Mouse (Mus musculus) CH12F3 (cell line): ENCODE results near the gene Inpp5a.
"Not testable (repeated sequence)": the region's sequence is repeated elsewhere in the genome, so short reads cannot be mapped to it uniquely, and the experiment has no call there.

ENCODE experiments used
- in situ Hi-C: fragments of 300-500 bp; cut with MboI; formaldehyde crosslinking; loops from 2 replicates; pipeline ENCODE4 v1.14.3; 2020; ENCODE audit warnings: low sequenced_read_pairs

Inpp5a gene

GRCm38 (mm10) chr7:139399572-139399971, 10.7 kb downstream of the Inpp5a start:
- in situ Hi-C loops, result no loop called here

- in situ Hi-C loops, result no loop called here
These were observed 11.2 kb downstream of the Inpp5a start for GRCm38 (mm10) chr7:139399977-139400685.

GRCm38 (mm10) chr7:139400926-139401325, 12.0 kb downstream of the Inpp5a start:
- in situ Hi-C loops, result no loop called here

- in situ Hi-C loops, result no loop called here
These were observed 12.9 kb downstream of the Inpp5a start for GRCm38 (mm10) chr7:139401791-139402190.

- in situ Hi-C loops, result no loop called here
These were observed 13.8 kb downstream of the Inpp5a start for GRCm38 (mm10) chr7:139402721-139403120.

GRCm38 (mm10) chr7:139406581-139406980, 17.7 kb downstream of the Inpp5a start:
- in situ Hi-C loops, result no loop called here

- in situ Hi-C loops, result no loop called here
These were observed 19.1 kb downstream of the Inpp5a start for GRCm38 (mm10) chr7:139407966-139408365.

- in situ Hi-C loops, result no loop called here
These were observed 21.0 kb downstream of the Inpp5a start for GRCm38 (mm10) chr7:139409903-139410302.

GRCm38 (mm10) chr7:139412223-139412950, 23.5 kb downstream of the Inpp5a start:
- in situ Hi-C loops, result no loop called here

GRCm38 (mm10) chr7:139413400-139413799, 24.5 kb downstream of the Inpp5a start:
- in situ Hi-C loops, result no loop called here

GRCm38 (mm10) chr7:139415616-139416225, 26.8 kb downstream of the Inpp5a start:
- in situ Hi-C loops, result no loop called here

GRCm38 (mm10) chr7:139418371-139418770, 29.5 kb downstream of the Inpp5a start:
- in situ Hi-C loops, result no loop called here

GRCm38 (mm10) chr7:139422827-139423226, 33.9 kb downstream of the Inpp5a start:
- in situ Hi-C loops, result no loop called here

GRCm38 (mm10) chr7:139434095-139434830, 45.4 kb downstream of the Inpp5a start:
- in situ Hi-C loops, result no loop called here

- in situ Hi-C loops, result not testable (repeated sequence)
These were observed 46.0 kb downstream of the Inpp5a start for GRCm38 (mm10) chr7:139434931-139435330.

- in situ Hi-C loops, result no loop called here
These were observed 46.8 kb downstream of the Inpp5a start for GRCm38 (mm10) chr7:139435749-139436148.

GRCm38 (mm10) chr7:139436951-139437350, 48.0 kb downstream of the Inpp5a start:
- in situ Hi-C loops, result no loop called here

GRCm38 (mm10) chr7:139437471-139437870, 48.6 kb downstream of the Inpp5a start:
- in situ Hi-C loops, result no loop called here

GRCm38 (mm10) chr7:139437926-139438600, 49.2 kb downstream of the Inpp5a start:
- in situ Hi-C loops, result no loop called here

GRCm38 (mm10) chr7:139438601-139438945, 49.7 kb downstream of the Inpp5a start:
- in situ Hi-C loops, result no loop called here

- in situ Hi-C loops, result no loop called here
These were observed 50.1 kb downstream of the Inpp5a start for GRCm38 (mm10) chr7:139439031-139439430.
